Mouse (Mus musculus) megakaryocyte, adult 5-6 weeks (primary cell): ENCODE results near the gene Nfkb2. TPM values are rescaled to one million over a fixed set of nuclear protein-coding genes. Genes with fewer than 3 reads are reported as not detected.

Experiments used
- ATAC-seq: 2 replicates; pipeline ENCODE4 v1.8.0; 2016; ENCODE audit warnings: mild to moderate bottlenecking, inconsistent platforms; ENCODE audit not compliant: poor library complexity, severe bottlenecking
- total RNA-seq, 2 experiments: library from RNA; stranded (forward) in 1 of 2; stranded (reverse) in 1 of 2; fragments of 153-499, 151-499 nt in 1 of 2; fragments of 221-1000, 200-1000 nt in 1 of 2; gene quantifications; 2 replicates each; pipeline versions ENCODE4 v1.2.3 to v1.2.4; 2015 to 2017

Nfkb2 gene
- total RNA-seq, 2 experiments from 2014 or later: 8.1 to 14.6 TPM

GRCm38 (mm10) chr19:46322144-46322995 is 18.2 kb downstream of the Nfkb2 start:
- no peak for ATAC-seq

DNA sequence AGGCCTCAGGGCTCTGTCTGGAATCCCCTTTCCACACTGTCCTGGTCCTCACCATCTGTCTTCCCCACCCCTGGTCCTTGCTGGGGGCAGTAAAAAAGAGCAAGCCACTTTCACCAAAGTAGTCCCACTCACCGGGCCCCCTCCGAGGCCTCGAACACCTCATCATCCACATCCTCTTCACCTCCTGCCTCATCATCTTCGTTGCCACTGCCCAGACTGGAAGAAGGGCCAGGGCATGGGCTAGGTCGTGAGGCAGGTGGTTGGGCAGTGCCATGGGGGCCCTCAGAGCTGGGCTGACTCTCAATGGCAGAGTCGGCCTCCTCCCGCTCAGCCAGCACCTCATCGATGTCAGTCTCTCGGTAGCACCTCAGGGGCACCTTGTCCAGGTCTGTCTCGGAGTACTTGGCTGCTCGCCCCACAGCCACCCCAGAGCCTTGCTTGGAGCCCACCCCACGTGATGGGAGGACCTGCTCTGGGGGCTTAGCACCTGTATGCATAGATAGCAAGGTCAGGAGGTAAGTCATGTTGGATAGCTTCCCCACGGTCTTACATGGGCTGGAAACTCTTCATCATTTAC is 19.0 kb downstream of the Nfkb2 start:
- ATAC-seq: no peak

DNA sequence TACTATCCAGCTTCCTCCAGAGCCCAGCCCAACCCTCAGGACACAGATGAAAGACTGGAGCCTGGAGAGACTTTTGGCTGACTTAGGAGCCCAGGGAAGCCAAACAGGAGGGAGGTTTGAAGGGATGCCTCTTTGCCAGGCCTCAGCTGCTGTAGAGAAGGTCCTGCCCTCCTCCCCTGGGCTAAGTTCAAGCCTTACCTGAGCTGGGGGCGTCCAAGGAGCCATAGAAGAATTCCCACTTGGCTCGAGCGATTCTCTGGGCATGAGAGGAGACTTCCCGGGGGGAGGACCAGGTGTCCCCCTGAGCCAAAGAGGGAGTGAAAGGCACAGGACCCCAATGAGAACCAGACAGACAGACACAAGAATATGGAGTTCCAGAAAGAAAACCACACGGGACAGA is 19.6 kb downstream of the Nfkb2 start:
- no peak for ATAC-seq

DNA sequence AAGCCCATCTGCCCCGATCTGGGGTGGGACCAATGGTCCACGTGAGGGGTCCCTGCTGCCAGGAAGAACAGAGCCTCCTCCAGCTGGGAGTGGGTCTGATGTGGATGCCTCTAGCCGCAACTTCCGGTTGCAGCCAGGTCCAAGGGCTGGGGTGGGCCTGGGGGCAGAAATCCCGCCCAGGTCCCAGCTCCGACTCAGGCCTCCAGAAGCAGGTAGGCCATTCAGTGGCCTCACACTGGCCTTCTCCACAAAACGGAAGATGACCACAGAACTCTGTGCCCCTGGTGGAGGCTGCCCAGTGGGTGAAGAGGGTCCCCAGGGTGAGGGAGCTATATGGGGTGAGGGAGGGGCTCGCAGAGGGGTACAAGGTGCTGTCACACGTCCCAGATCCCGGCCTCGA is 20.2 kb downstream of the Nfkb2 start:
- ATAC-seq: no peak

DNA sequence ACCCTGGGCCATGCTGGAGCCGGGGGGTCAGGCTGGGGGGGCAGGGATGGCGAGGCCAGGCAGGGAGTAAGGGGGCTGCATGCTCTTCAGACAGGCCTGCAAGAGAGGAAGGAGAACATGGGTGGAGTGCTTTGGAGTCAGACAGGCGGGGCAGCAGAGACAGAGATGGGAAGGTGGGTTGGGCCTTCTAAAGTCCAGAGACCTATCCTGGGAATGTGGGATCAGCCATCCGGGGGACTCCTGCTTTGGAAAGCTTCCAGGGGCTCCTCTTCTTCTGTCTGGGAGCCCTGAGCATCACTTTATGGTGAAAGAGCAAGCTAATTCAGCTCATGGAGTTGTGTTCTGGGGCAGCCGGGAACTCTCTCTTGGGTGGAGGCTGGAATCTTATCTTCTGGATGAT is 20.8 kb downstream of the Nfkb2 start:
- no peak for ATAC-seq

- no peak for ATAC-seq
These were observed 22.1 kb downstream of the Nfkb2 start for GRCm38 (mm10) chr19:46326019-46326755.

GRCm38 (mm10) chr19:46326756-46327305 is 22.7 kb downstream of the Nfkb2 start, which contains the start of gene Psd:
Gene Psd (minus strand): TSS chr19:46327156.
- ATAC-seq: peak; percentile 25

- ATAC-seq: no peak
These were observed 23.5 kb downstream of the Nfkb2 start for GRCm38 (mm10) chr19:46327531-46328064.

GRCm38 (mm10) chr19:46328081-46329030 is 24.2 kb downstream of the Nfkb2 start, which contains the start of gene Fbxl15:
Gene Fbxl15 (plus strand): TSS chr19:46328184.
- ATAC-seq: peak; percentile 75

- no peak for ATAC-seq
These were observed 25.0 kb downstream of the Nfkb2 start for GRCm38 (mm10) chr19:46329031-46329641.

GRCm38 (mm10) chr19:46329951-46330350 is 25.8 kb downstream of the Nfkb2 start:
- ATAC-seq: peak; percentile 83

- ATAC-seq: no peak
These were observed 26.6 kb downstream of the Nfkb2 start for GRCm38 (mm10) chr19:46330696-46331095.

GRCm38 (mm10) chr19:46331326-46331725 is 27.2 kb downstream of the Nfkb2 start:
- ATAC-seq: no peak

- ATAC-seq: no peak
These were observed 27.8 kb downstream of the Nfkb2 start for GRCm38 (mm10) chr19:46331936-46332335.

GRCm38 (mm10) chr19:46332721-46333339 is 28.7 kb downstream of the Nfkb2 start:
- ATAC-seq: no peak

DNA sequence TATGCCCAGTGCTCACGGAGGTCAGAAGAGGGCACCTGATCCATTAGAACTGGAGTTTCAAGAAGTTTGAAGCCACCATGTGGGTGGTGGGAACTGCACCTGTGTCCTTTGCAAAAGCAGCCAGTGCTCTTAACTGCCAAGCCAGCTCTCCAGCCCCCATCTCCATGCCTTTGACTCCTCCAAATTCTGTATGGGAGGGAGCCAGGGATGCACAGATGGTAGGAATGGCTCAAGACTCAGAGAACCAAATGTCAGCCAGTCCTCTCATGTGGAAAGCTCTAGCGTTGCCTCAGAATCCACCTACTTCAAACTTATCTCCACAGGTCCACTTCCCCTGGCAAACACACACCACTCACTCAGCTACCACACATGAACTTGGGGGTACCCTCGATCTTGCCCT is 29.8 kb downstream of the Nfkb2 start:
- ATAC-seq: no peak

- no peak for ATAC-seq
These were observed 33.7 kb downstream of the Nfkb2 start for GRCm38 (mm10) chr19:46337719-46338330.

- ATAC-seq: peak; percentile 78
These were observed 34.3 kb downstream of the Nfkb2 start, which contains the start of gene Cuedc2 for GRCm38 (mm10) chr19:46338331-46338936. Gene Cuedc2 (minus strand): TSS chr19:46338702.
